Mouse (Mus musculus) liver, embryonic 18 days (tissue): ENCODE measurements around the gene Dcun1d4. TPM values are rescaled to one million over a fixed set of nuclear protein-coding genes. Genes with fewer than 3 reads are reported as not detected.

Experiments
- polyA plus RNA-seq: library from polyadenylated mRNA; depleted of rRNA; stranded (reverse); fragments of >200 nt; gene quantifications from 2 replicates; pipeline ENCODE4 v1.2.3, GENCODE M21; 2012; rRNA removed

Gene Dcun1d4
- polyA plus RNA-seq: 2.0 and 2.3 TPM in 2 replicates

GRCm38 (mm10) chr5:73480700-73481099 lies at the start of gene Dcun1d4:
Gene Dcun1d4, plus strand, starts transcription at chr5:73481000.

Other genes with a start within 250 kb of the Dcun1d4 start
- gene Fryl, start 224.4 kb upstream of the Dcun1d4 start, polyA plus RNA-seq: 11.7 and 13.7 TPM in 2 replicates
- 72.6 and 75.9 TPM in 2 replicates for gene Ociad1, start 188.2 kb upstream of the Dcun1d4 start, polyA plus RNA-seq
- gene Ociad2, start 140.0 kb upstream of the Dcun1d4 start, polyA plus RNA-seq: 0.46 and 0.62 TPM in 2 replicates
- not detected in 2 replicates for gene Cwh43, start 74.9 kb upstream of the Dcun1d4 start, polyA plus RNA-seq
- gene Lrrc66, start 151.5 kb downstream of the Dcun1d4 start, polyA plus RNA-seq: 0.02 and 0.07 TPM in 2 replicates
- 2.2 and 2.5 TPM in 2 replicates for gene Sgcb, start 166.8 kb downstream of the Dcun1d4 start, polyA plus RNA-seq
- 0.03 TPM in 1 of 2 replicates, not detected in the other for gene Spata18, start 170.4 kb downstream of the Dcun1d4 start, polyA plus RNA-seq